Mouse (Mus musculus) lung, adult 18-20 months (tissue): ENCODE data around the gene Lysmd2.
A peak's percentile ranks its signal among the peaks of the same experiment; 100 is the strongest.
"Not testable (repeated sequence)": the region's sequence is repeated elsewhere in the genome, so short reads cannot be mapped to it uniquely, and the experiment has no call there.

ENCODE experiments used
- DNase-seq, 2 experiments: peaks; one replicate each; pipeline ENCODE4 v3.0.0; 2022; ENCODE audit warnings: mixed read lengths in 2 of 2

Lysmd2 gene

DNA sequence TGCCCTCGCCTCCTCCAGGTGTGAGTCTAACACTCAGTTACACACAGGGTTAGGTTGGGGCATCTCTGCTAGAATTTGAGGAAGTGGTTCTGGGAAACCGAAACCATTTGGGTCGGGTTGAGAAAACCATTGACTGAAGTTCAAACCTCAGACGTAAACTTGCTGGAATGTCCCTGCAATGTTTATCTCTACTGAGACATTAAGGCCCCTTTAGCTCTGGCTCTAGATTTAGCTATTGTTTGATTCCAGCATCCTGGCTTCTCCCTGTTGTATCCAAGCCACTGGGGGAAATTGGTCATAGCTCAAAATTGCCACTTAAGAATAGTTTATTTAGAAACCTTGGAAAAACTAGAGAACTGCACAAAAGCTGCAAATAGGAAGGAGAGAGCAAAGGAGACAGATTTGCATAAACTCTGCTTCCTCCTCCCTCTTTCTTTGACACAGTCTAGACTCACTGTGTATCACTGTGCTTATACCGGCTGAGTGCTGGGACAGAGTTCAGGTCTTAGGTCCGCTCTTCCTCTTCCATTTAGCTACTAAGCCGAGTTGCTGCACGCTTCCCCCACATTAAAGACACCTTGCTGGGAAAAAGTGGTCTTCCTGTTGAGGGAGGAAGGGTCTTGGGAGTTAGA is 5.4 kb downstream of the Lysmd2 start:
- peak in 1 of 2 experiments; percentile 30 for DNase-seq

DNA sequence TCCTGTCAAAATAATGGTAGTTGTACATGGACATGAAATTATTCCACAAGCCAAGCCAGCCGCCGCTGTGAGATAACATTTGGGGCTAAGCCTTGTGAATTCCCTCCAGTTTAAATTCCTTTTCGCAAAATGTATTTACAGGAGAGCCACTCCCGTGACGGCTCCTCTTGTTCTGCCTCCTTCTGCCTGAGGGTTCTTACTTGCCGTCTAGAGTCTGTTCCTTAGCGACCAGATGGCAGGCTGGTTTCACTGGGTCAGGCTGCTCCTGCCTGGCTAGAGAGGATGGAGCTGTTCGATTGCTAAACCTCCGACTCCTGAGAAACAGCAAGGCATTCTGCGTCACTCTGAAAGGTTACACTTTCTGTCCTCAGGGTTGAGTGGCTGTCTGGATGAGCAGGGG is 6.6 kb downstream of the Lysmd2 start:
- peak; percentile 8 to 19 for DNase-seq

DNA sequence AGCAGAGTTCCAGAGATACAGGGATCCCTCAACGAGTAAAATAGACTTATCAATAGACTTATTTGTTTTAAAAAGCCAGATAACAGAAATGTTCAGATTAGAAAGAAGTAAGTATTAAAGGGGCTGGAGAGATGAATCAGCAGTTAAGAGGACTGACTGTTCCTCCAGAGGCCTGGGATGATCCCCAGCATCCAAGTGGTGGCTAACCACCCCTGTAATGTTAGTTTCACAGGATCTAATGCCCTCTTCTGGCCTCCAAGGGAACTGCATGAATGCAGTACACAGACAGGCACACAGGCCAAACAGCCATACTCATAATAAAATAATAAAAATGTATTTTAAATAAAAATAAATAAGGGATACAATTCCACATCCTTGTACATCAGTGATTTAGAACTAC is 7.4 kb downstream of the Lysmd2 start:
- DNase-seq: peak; percentile 12 to 30

DNA sequence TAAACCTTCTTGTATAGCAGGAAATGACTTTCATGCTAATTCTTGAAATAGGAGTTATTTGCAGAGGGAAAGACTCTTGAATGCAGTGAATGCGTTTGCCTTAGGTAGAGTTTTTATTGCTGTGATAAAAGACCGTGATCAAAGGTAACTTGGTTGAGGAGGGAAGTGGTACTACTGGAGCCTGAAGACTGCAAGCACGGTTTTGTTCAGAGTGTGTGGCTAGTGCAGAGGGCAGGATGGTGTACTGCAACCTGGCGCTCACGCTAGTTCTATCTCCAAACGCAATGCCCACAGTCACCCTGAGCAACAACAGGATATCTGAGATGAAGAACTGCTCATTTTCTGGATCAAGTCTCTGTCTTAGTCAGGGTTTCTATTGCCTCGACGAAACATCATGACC is 8.1 kb downstream of the Lysmd2 start:
- no peak for DNase-seq

DNA sequence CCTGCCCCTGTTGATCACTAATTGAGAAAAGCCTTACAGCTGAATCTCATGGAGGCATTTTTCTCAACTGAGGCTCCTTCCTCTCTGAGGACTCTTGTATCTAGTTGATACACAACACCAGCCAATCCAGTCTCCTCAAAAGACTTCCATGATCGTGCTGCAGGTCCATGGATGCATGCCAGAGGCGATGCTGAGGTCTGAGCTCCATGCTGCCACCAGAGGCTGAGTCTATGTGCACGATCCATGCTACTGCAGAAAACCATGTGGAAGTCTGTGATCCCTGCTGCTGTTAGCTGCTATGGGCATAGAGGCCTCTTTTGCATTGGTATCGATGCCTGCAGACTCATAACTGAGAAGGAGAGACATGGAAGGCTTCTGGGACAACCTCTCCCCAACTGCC is 8.7 kb downstream of the Lysmd2 start:
- no peak for DNase-seq

DNA sequence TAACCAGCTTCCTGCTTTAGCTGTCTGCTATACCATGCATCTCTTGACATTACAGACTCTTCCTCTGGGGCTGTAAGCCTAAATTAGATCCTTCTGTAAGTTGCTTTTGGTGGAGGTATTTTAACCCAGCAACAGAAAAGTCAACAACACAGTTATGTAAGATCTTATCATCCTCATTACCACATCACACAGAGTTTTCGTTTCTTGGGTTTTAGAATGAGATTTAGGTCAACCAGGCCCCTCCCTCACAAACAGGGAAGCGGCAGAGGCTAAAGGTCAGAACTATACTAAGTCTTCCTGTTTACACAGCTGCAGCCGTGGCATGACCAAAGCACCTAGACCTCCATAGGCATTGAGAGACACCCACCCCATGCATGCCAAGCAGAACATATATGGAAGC is 19.9 kb downstream of the Lysmd2 start:
- no peak for DNase-seq

DNA sequence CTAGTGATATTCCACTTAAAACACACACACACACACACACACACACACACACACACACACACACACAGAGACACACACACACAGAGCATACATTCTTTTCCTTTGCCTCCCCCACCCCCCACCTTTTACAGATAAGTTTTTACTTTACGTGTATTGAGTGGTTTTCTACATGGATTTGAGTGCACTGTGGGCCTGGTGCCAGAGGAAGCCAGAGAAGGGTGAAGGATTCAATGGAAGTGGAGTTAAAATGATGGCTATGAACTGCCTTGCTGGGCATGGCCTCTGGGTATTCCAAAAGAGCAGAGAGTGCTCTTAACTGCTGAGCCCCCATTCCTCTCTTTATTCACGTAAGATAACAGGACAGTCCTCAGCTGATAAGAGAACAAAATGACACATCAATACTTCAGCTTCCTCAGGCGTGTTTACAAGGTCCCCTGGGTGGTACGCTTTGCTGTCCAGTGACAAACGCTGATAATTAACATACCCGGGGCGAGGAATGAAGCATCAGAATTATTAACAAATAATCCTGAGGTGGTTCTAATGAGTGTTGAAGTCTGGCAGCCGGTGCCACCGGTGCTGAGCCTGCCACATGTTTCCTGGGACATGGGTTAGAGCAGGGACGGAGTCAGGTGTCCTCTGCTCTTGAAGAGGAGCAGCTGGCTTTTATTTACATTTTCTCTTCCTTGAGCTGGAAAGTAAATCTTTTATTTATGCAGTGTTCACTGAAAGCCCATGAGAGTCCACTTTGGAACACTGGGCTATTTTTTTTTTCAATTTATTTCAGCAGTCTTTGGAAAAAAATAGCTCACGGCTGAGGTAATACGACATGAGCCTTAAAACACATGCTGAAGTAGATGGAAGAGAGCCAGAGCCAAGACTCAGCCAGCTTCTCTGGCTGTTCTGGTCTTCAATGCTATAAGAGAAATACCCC is 28.7 kb downstream of the Lysmd2 start:
- DNase-seq: peak in 1 of 2 experiments; percentile 11

DNA sequence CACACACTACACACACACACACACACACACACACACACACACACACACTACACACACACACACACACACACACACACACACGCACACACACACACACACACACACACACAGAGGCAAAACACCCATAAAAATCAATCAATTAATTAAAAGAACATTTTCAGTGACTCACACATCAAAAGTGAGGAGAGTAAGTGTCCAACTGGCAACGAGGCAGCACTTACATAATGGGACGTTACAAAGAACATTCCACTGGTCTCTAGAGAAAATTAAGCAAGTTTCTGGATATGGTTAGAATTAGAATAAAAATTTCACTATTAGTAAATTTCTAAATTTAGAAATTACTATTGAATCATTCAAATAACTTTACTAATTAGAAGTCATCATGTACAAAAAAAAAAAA is 30.9 kb downstream of the Lysmd2 start:
- DNase-seq: not testable (repeated sequence)

DNA sequence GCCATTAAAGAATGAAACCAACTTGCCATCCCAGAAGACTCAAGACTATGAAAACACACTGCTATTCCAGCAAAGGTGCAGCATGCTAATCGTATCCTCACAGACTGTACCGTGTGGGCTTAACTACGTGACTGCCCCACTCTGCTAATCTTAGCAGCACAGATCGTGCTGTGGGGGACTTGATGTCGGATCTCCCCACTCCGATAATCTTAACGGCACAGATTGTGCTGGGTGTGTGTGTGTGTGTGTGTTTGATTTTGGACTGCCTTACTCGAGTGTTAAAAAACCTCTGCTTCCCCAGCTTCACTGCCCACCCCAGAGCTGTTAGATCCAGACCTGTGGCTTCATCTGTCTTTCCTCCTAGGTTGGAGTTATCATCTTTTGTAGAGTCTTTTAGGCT is 35.4 kb downstream of the Lysmd2 start:
- DNase-seq: no peak

DNA sequence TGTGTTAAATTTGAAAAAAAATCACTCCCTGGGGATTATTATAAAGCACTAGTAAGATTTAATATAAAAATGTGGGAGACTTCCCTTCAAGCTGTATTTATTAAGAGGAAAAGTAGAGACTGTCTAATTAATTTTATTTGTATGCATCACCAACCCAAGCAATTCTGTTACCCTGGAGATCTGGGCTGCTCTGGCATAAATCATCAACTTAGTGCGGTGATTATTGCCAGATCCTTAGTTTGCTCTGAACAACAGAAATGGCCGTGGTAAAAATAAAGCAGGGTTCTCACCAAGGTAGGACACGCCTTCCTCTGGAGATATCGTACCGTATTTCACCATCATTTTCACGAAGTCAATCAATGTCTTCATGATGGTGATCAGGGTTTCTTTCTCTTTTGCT is 39.8 kb downstream of the Lysmd2 start:
- DNase-seq: no peak

DNA sequence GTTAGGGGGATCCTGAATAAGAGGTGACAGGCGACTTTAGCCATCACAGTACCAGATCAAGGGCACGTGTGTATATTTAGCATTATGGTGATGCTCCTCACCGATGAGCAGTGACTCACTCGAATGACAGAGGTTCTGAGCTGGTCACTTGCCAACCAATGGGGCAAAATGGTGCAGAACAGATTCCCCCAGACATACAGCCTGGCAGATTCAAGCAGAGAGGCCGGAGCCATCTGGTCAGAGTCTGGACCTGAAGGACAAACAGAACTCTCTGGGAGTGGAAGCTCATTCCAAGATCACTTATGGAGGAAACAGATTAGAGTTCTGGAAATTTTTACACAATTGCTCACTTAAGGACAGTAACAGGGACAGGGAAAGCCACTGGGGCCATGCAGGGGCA is 41.1 kb downstream of the Lysmd2 start:
- peak in 1 of 2 experiments; percentile 15 for DNase-seq

DNA sequence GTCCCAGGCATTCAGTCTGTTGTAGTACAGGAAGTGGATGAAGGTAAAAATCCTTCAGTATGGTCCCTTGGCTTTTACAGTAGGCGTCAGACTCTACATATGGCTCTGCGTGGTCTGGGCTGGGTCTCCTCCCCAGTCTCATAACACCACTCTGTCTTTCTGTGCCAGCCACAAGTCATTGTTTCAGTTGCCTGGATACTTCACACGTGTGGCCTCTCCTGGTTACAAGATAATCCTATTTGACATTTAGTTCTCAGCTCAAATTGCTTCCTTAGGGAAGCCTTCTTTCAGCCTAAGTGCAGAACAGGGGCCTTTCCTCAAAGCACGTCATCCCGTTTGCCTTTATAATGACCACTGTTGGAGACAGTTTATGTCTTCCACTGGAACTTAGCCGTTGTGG is 47.2 kb downstream of the Lysmd2 start:
- DNase-seq: no peak

DNA sequence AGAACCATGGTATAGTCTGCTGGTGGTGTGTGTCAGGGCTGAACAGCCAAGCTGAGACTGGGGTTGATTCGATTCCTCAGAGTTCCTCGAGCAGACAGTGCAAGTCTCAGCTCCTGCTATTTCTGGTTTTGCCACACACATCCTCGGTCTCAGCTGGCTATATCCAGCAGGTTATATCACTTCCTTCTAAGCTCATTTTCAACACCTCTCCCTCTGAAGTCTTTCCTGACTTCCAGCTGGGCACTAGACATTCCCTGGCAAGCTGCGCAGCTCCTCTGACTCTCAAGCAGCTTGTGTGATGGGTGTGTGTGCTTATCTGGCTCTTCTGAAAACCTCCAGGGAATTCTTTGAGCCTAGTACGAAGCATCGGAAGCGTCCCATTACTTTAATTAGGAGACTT is 50.7 kb downstream of the Lysmd2 start:
- no peak for DNase-seq

DNA sequence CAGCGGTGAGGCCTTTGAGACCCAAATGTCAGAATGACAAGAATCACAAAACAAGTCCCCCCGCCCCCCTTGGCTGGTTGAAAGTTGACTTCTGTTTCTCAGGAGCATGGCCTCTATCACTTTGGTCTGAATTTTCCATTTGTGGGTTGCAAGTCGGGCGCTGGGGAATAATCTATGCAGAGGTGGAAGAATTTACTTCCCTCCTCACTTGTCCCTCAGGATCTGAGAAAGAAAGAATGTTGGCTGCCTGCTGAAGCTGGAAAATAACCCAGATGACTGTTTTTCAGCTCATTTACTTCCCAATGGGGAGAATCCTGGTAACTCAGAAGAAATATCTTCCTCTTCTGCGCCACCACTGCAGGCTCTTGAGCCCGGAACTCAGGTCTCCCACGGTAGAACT is 52.8 kb downstream of the Lysmd2 start:
- DNase-seq: no peak

DNA sequence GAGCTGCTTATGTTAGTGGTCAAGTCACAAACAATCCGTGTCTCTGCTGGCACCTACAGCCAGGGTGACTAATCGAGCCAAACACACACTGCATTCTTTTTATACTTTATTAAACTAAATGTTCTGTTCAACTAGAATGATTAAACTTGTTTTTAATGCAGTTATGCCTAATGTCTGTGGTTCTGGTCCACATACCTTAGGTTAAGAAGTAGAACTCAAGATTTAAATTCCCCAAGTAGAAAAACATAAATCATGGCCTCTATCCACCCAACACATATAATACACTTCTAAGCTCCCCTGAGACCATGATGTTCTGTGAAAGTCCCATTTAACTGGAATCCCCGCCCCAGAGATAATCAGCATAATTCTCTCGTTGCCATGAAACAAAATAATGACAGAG is 54.1 kb downstream of the Lysmd2 start:
- no peak for DNase-seq

DNA sequence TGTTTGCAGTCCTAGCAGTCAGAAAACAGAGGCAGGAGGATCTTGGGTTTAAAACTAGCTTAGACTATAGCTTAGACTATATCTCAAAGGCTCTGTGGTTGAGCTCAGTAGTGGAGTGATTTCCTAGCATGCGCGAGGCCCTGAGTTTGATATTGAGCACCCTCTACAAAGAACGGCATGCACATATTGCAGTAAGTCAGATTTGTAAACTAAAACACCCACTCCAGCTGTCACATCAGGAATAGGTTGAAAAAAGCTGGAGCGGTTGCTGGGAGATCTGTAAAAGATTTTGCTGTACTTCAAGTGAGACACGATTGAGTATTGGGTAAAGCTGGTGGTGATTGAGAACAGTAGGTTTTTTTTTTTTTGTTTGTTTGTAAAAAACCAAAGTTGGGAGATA is 55.1 kb downstream of the Lysmd2 start:
- no peak for DNase-seq

DNA sequence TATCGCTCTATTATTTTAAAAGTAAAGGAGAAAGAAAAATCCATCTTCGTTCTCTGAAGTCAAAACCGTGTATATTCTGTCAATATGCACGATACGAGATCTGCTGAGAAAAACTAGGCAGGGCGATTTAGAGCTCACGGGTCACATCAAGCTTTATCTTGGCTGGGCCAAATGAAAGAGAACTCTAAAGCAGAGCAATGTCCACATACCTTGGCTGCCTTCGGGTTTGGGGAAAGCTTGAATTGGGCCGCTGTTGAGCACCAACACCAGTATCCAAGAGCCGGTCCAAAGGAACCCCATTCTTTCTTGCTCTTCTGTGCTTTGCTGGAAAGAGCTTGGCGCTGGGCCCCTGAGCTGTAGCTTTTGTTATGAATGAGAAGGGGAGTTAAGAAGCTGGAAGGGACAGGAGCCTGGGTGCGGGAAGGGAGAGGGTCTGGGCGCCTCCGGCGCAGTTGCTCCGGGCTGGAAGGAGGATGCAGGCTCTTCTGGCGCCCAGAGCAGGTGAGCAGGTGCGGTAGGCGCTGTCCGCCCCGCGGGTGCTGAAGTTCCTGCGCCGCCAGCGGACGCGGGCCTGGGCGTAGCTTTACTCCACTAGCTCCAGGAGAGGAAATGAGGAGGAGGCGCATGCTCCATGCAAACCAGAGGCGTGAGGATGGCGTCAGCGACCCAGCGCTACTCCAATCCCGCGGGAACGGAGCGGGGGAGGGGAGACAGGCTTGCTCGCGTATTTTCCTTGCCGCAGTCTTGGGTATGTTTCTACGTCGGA is 58.1 kb downstream of the Lysmd2 start, which contains the start of gene Scg3:
Gene Scg3, minus strand, starts transcription at position 631 of the 766 bp plus-strand sequence.
- peak; percentile 41 to 54 for DNase-seq

DNA sequence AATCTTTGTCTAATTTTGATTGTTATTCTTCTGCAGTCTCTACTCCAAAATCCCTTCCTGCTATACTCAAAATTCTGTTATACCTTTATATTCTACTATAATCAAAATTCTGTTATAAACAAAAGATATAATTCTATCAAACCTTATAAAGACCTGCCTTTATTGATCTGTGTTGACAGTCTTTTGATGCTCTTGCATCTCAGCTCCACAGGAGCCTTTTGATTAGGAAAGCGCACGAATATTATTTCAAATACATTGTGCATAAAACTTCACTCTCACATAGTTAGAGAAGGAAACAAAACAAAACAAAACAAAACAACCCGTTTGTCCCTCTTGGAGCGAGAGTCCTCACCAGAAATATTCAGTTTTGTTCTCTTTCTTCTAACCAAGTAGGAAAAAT is 58.8 kb downstream of the Lysmd2 start:
- DNase-seq: no peak

DNA sequence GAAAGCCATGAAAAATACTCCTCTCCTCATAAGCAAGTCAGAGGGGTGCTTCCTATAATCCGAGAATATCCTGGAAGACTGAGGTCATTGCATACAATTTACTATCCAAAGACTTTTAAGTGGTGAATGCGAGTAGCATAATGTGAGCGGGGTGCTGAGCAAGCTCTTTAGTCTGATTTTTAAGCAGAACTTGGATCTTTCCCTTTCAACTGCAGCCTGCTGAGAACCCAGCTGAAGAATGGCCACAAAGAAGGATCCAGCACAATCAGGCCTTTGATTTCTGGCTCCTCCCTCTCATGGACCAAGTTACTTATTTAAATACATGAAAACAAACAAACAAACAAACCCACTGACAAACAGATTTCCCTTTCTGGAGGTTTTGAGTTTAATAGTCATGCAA is 59.2 kb downstream of the Lysmd2 start:
- no peak for DNase-seq
